Mouse (Mus musculus) frontal cortex, postnatal 25 days (tissue): ENCODE measurements around the gene Gnat1.

Source experiments
- DNase-seq, 2 experiments: peaks; one replicate each; pipeline ENCODE4 v3.0.0; 2022; ENCODE audit warnings: low spot score in 2 of 2

The Gnat1 gene

GRCm38 (mm10) chr9:107675671-107676301 is 3.7 kb downstream of the Gnat1 start:
- DNase-seq = peak; percentile 48 to 54

- DNase-seq = no peak
Measured at GRCm38 (mm10) chr9:107674609-107675429, 4.7 kb downstream of the Gnat1 start.

- no peak for DNase-seq
Measured at GRCm38 (mm10) chr9:107670259-107670658, 9.3 kb downstream of the Gnat1 start.

GRCm38 (mm10) chr9:107669480-107669945 is 10.0 kb downstream of the Gnat1 start, which contains the start of gene Slc38a3:
Slc38a3 (minus strand) TSS chr9:107669530.
- no peak for DNase-seq

GRCm38 (mm10) chr9:107668916-107669315 is 10.6 kb downstream of the Gnat1 start:
- no peak for DNase-seq

GRCm38 (mm10) chr9:107668011-107668410 is 11.5 kb downstream of the Gnat1 start:
- DNase-seq = no peak

- DNase-seq = no peak
Measured at GRCm38 (mm10) chr9:107667219-107667618, 12.3 kb downstream of the Gnat1 start.

- DNase-seq = no peak
Measured at GRCm38 (mm10) chr9:107666751-107667205, 12.7 kb downstream of the Gnat1 start.

GRCm38 (mm10) chr9:107665308-107665707 is 14.2 kb downstream of the Gnat1 start:
- no peak for DNase-seq

- no peak for DNase-seq
Measured at GRCm38 (mm10) chr9:107663525-107663924, 16.0 kb downstream of the Gnat1 start.

GRCm38 (mm10) chr9:107662342-107662741 is 17.2 kb downstream of the Gnat1 start:
- DNase-seq = no peak

GRCm38 (mm10) chr9:107660777-107661176 is 18.7 kb downstream of the Gnat1 start:
- DNase-seq = no peak

GRCm38 (mm10) chr9:107659961-107660360 is 19.6 kb downstream of the Gnat1 start:
- DNase-seq = no peak

- DNase-seq = peak in 1 of 2 experiments; percentile 26
Measured at GRCm38 (mm10) chr9:107659551-107659950, 20.0 kb downstream of the Gnat1 start.

GRCm38 (mm10) chr9:107658096-107658495 is 21.4 kb downstream of the Gnat1 start:
- DNase-seq = no peak

GRCm38 (mm10) chr9:107657144-107657543 is 22.4 kb downstream of the Gnat1 start:
- no peak for DNase-seq

- DNase-seq = no peak
Measured at GRCm38 (mm10) chr9:107654585-107654984, 24.9 kb downstream of the Gnat1 start.

GRCm38 (mm10) chr9:107653474-107653873 is 26.0 kb downstream of the Gnat1 start:
- DNase-seq = no peak

- DNase-seq = no peak
Measured at GRCm38 (mm10) chr9:107650708-107651481, 28.6 kb downstream of the Gnat1 start.

GRCm38 (mm10) chr9:107650225-107650624 is 29.3 kb downstream of the Gnat1 start:
- no peak for DNase-seq

- DNase-seq = no peak
Measured at GRCm38 (mm10) chr9:107648767-107649166, 30.7 kb downstream of the Gnat1 start.

GRCm38 (mm10) chr9:107646975-107647374 is 32.5 kb downstream of the Gnat1 start:
- DNase-seq = no peak
